Mouse (Mus musculus): ENCODE results near the gene Fam32a. TPM values are rescaled to one million over a fixed set of nuclear protein-coding genes. Genes with fewer than 3 reads are reported as not detected.
A peak's percentile ranks its signal among the peaks of the same experiment; 100 is the strongest.

The Fam32a gene
- polyA plus RNA-seq, 1 experiment from 2014 or later, result 44.1 TPM

GRCm38 (mm10) chr8:72208582-72208981 lies 10.9 kb upstream of the Fam32a start:
- no peaks in the 10 kb centered on the region for H3K27me3 ChIP-seq (ENCODE audit: control insufficient read depth, insufficient read depth, low read length)
- H3K4me3 ChIP-seq (ENCODE audit: low read length), result no peak overlapping the region
- no peaks in the 10 kb centered on the region for H3K4me1 ChIP-seq (ENCODE audit: control insufficient read depth, insufficient read depth, low read length)
- H3K36me3 ChIP-seq (ENCODE audit: control insufficient read depth, insufficient read depth), result no peaks in the 10 kb centered on the region
- H3K4me2 ChIP-seq (ENCODE audit: low read depth, low read length), result no peak overlapping the region
- H3K9me3 ChIP-seq (replicated peaks; ENCODE audit: control insufficient read depth, low read length), result peaks cover 12% of the 10 kb centered on the region
- 84% methylated on average over 1 of the region's 1 CpGs for WGBS
- no peak overlapping the region for H3K27ac ChIP-seq (ENCODE audit: low read length)
- no peak for ATAC-seq (replicated peaks; ENCODE audit: extremely low read depth, insufficient read depth, low FRiP score)
- no peak overlapping the region for H3K9ac ChIP-seq (ENCODE audit: low read length)

- Histone ChIP-seq H3K4me2 (ENCODE audit: low read depth, low read length) (no peak overlapping the region), H3K4me1 (ENCODE audit: control insufficient read depth, insufficient read depth, low read length) (no peaks in the 10 kb centered on the region), H3K36me3 (ENCODE audit: control insufficient read depth, insufficient read depth) (no peaks in the 10 kb centered on the region), H3K9me3 (replicated peaks; ENCODE audit: control insufficient read depth, low read length) (no peaks in the 10 kb centered on the region), H3K27me3 (ENCODE audit: control insufficient read depth, insufficient read depth, low read length) (0 out of 2 replicates have a peak, but pooled peaks cover 2% of the 10 kb centered on the region), H3K4me3 (ENCODE audit: low read length) (no peak overlapping the region), H3K27ac (ENCODE audit: low read length) (no peak overlapping the region), H3K9ac (ENCODE audit: low read length) (no peak overlapping the region)
- ATAC-seq (replicated peaks; ENCODE audit: extremely low read depth, insufficient read depth, low FRiP score), result no peak
- 56% methylated on average over 4 of the region's 4 CpGs for WGBS
These were observed 9.3 kb upstream of the Fam32a start for GRCm38 (mm10) chr8:72210222-72210621.

GRCm38 (mm10) chr8:72210710-72211109 lies 8.8 kb upstream of the Fam32a start:
- H3K4me1 ChIP-seq (ENCODE audit: control insufficient read depth, insufficient read depth, low read length), result no peaks in the 10 kb centered on the region
- H3K27ac ChIP-seq (ENCODE audit: low read length), result no peak overlapping the region
- H3K9ac ChIP-seq (ENCODE audit: low read length), result no peak overlapping the region
- H3K4me2 ChIP-seq (ENCODE audit: low read depth, low read length), result no peak overlapping the region
- no peak for ATAC-seq (replicated peaks; ENCODE audit: extremely low read depth, insufficient read depth, low FRiP score)
- 0 out of 2 replicates have a peak, but pooled peaks cover 2% of the 10 kb centered on the region for H3K27me3 ChIP-seq (ENCODE audit: control insufficient read depth, insufficient read depth, low read length)
- H3K4me3 ChIP-seq (ENCODE audit: low read length), result no peak overlapping the region
- H3K36me3 ChIP-seq (ENCODE audit: control insufficient read depth, insufficient read depth), result no peaks in the 10 kb centered on the region
- H3K9me3 ChIP-seq (replicated peaks; ENCODE audit: control insufficient read depth, low read length), result no peaks in the 10 kb centered on the region
- 60% methylated on average over 2 of the region's 2 CpGs for WGBS

DNA sequence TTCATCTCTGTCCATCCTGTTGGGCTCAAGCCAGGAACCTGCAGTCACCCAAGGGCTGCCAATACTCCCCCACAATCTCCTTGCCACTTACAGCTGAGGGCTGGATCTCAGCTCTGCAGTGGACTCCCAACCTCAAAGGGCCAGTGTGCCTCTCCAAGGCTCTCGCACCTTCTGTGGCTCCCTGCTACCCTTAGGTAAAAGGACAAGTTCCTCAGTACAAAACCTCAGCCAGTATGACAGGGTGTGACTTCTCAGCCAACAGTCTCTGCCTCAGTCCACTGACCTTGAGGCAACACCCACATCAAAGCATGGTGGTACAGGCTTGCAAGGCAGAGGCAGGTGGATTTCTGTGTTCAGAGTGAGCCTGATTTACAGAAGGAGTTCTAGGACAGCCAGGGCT lies 7.7 kb upstream of the Fam32a start:
- no peak overlapping the region for H3K9ac ChIP-seq (ENCODE audit: low read length)
- H3K4me2 ChIP-seq (ENCODE audit: low read depth, low read length), result no peak overlapping the region
- no peaks in the 10 kb centered on the region for H3K9me3 ChIP-seq (replicated peaks; ENCODE audit: control insufficient read depth, low read length)
- no peaks in the 10 kb centered on the region for H3K36me3 ChIP-seq (ENCODE audit: control insufficient read depth, insufficient read depth)
- peaks cover 6% of the 10 kb centered on the region; the same call in 1 of the 2 replicates for H3K27me3 ChIP-seq (ENCODE audit: control insufficient read depth, insufficient read depth, low read length)
- H3K27ac ChIP-seq (ENCODE audit: low read length), result no peak overlapping the region
- no peak for ATAC-seq (replicated peaks; ENCODE audit: extremely low read depth, insufficient read depth, low FRiP score)
- H3K4me3 ChIP-seq (ENCODE audit: low read length), result no peak overlapping the region
- H3K4me1 ChIP-seq (ENCODE audit: control insufficient read depth, insufficient read depth, low read length), result no peaks in the 10 kb centered on the region
- 69% methylated on average over 1 of the region's 1 CpGs for WGBS

DNA sequence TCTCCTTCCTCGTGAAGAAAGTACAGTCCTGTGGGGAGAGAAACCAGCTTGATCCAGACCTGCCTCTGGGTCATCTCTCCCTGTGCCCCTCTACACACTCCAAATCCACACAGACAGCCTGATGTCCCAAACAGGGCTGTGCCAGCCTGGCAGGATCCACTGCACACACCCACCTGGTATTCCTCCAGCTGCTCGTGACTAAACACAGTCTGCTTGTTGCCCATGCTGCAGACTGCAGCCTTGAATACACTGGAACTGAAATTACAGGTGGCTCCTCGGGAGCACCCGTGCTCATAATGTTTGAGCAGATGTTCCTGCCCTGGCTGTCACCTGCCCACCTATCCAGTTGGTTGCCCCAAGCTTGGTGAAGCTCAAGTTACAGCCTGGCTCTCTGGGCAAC lies 6.8 kb upstream of the Fam32a start, which contains the start of gene Cib3:
TSS of gene Cib3 (minus strand) at position 87 of the 400 bp plus-strand sequence.
- Histone ChIP-seq H3K4me3 (ENCODE audit: low read length) (no peak within 1 kb of the TSS), H3K9ac (ENCODE audit: low read length) (no peak within 1 kb of the TSS), H3K27ac (ENCODE audit: low read length) (no peak within 1 kb of the TSS), H3K36me3 (ENCODE audit: control insufficient read depth, insufficient read depth) (no peaks in the 10 kb centered on the region), H3K4me2 (ENCODE audit: low read depth, low read length) (no peak within 1 kb of the TSS), H3K4me1 (ENCODE audit: control insufficient read depth, insufficient read depth, low read length) (no peaks in the 10 kb centered on the region), H3K27me3 (ENCODE audit: control insufficient read depth, insufficient read depth, low read length) (peaks cover 6% of the 10 kb centered on the region; the same call in 1 of the 2 replicates), H3K9me3 (replicated peaks; ENCODE audit: control insufficient read depth, low read length) (no peaks in the 10 kb centered on the region)
- WGBS, result 55% methylated on average over 4 of the region's 4 CpGs
- ATAC-seq (replicated peaks; ENCODE audit: extremely low read depth, insufficient read depth, low FRiP score), result no peak

DNA sequence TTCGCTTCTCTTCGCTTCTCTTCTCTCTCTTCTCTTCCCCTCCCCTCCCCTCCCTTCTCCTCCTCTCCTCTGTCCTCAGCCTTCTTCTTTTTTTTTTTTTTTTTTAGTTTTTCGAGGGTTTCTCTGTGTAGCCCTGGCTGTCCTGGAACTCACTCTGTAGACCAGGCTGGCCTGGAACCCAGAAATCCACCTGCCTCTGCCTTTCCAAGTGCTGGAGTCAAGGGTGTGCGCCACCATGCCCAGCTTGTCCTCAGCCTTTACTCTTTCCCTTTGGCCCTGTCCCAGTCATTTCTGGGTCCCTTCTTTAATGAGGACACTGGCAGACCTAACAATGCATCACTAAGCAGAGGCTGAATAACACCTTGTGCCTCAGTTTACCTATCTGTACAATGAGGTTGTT lies 6.0 kb upstream of the Fam32a start, which contains the start of gene Gm11034:
TSS of gene Gm11034 (minus strand) at position 101 of the 400 bp plus-strand sequence.
- Histone ChIP-seq H3K4me2 (ENCODE audit: low read depth, low read length) (no peak within 1 kb of the TSS), H3K9ac (ENCODE audit: low read length) (no peak within 1 kb of the TSS), H3K9me3 (replicated peaks; ENCODE audit: control insufficient read depth, low read length) (no peaks in the 10 kb centered on the region), H3K27me3 (ENCODE audit: control insufficient read depth, insufficient read depth, low read length) (peaks cover 6% of the 10 kb centered on the region; the same call in 1 of the 2 replicates), H3K27ac (ENCODE audit: low read length) (no peak within 1 kb of the TSS), H3K4me3 (ENCODE audit: low read length) (no peak within 1 kb of the TSS), H3K36me3 (ENCODE audit: control insufficient read depth, insufficient read depth) (no peaks in the 10 kb centered on the region), H3K4me1 (ENCODE audit: control insufficient read depth, insufficient read depth, low read length) (no peaks in the 10 kb centered on the region)
- 73% methylated on average over 4 of the region's 4 CpGs for WGBS
- ATAC-seq (replicated peaks; ENCODE audit: extremely low read depth, insufficient read depth, low FRiP score), result no peak

GRCm38 (mm10) chr8:72215060-72215459 lies 4.5 kb upstream of the Fam32a start:
- Histone ChIP-seq H3K4me2 (ENCODE audit: low read depth, low read length) (no peak overlapping the region), H3K36me3 (ENCODE audit: control insufficient read depth, insufficient read depth) (no peaks in the 10 kb centered on the region), H3K9ac (ENCODE audit: low read length) (no peak overlapping the region), H3K4me3 (ENCODE audit: low read length) (no peak overlapping the region), H3K4me1 (ENCODE audit: control insufficient read depth, insufficient read depth, low read length) (no peaks in the 10 kb centered on the region), H3K27ac (ENCODE audit: low read length) (no peak overlapping the region), H3K27me3 (ENCODE audit: control insufficient read depth, insufficient read depth, low read length) (peaks cover 6% of the 10 kb centered on the region; the same call in 1 of the 2 replicates), H3K9me3 (replicated peaks; ENCODE audit: control insufficient read depth, low read length) (no peaks in the 10 kb centered on the region)
- no peak for ATAC-seq (replicated peaks; ENCODE audit: extremely low read depth, insufficient read depth, low FRiP score)
- WGBS, result 40% methylated on average over 2 of the region's 2 CpGs

GRCm38 (mm10) chr8:72215871-72216270 lies 3.7 kb upstream of the Fam32a start:
- H3K27ac ChIP-seq (ENCODE audit: low read length), result no peak overlapping the region
- peaks cover 7% of the 10 kb centered on the region for H3K4me1 ChIP-seq (ENCODE audit: control insufficient read depth, insufficient read depth, low read length)
- H3K27me3 ChIP-seq (ENCODE audit: control insufficient read depth, insufficient read depth, low read length), result peaks cover 6% of the 10 kb centered on the region; the same call in 1 of the 2 replicates
- H3K36me3 ChIP-seq (ENCODE audit: control insufficient read depth, insufficient read depth), result no peaks in the 10 kb centered on the region
- no peak overlapping the region for H3K4me3 ChIP-seq (ENCODE audit: low read length)
- H3K9me3 ChIP-seq (replicated peaks; ENCODE audit: control insufficient read depth, low read length), result no peaks in the 10 kb centered on the region
- no peak for ATAC-seq (replicated peaks; ENCODE audit: extremely low read depth, insufficient read depth, low FRiP score)
- H3K4me2 ChIP-seq (ENCODE audit: low read depth, low read length), result no peak overlapping the region
- H3K9ac ChIP-seq (ENCODE audit: low read length), result no peak overlapping the region
- WGBS, result 19% methylated on average over 1 of the region's 1 CpGs

DNA sequence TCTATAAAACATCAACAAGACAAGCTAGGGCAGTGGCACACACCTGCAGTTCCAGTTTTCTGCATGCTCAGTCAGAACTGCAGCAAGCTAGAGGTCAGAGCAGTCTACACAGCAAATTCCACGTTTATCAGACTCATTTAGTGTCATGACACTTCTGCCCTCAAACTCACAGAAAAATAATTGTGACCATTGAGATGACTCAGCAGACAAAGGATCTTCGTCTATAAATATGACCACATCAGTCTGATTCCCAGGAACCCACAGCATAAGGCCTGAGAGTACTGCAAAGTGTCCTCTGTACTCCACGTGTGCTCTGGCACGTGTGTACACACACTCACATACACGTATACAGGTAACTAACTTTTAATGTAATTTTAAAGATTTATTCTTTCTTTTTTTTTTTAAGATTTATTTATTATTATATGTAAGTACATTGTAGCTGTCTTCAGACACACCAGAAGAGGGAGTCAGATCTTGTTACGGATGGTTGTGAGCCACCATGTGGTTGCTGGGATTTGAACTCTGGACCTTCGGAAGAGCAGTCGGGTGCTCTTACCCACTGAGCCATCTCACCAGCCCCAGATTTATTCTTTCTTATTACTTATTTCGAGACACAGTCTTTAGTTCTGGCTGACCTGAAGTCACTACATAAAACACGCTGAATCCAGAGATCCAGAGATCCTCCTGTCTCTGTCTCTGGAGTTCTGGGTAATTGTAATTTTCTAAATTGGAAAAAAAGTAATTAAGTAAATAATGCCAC lies 569 bp upstream of the Fam32a start:
- peak overlapping the region; percentile 34; the same call in 1 of the 2 replicates for H3K27ac ChIP-seq (ENCODE audit: low read length)
- peak overlapping the region; percentile 88 for H3K4me2 ChIP-seq (ENCODE audit: low read depth, low read length)

More for the DNA sequence above, 569 bp upstream of the Fam32a start:
- no peak for ATAC-seq (replicated peaks; ENCODE audit: extremely low read depth, insufficient read depth, low FRiP score)
- Histone ChIP-seq H3K9me3 (replicated peaks; ENCODE audit: control insufficient read depth, low read length) (no peaks in the 10 kb centered on the region), H3K4me1 (ENCODE audit: control insufficient read depth, insufficient read depth, low read length) (peaks cover 10% of the 10 kb centered on the region), H3K9ac (ENCODE audit: low read length) (no peak overlapping the region), H3K27me3 (ENCODE audit: control insufficient read depth, insufficient read depth, low read length) (peaks cover 6% of the 10 kb centered on the region; the same call in 1 of the 2 replicates), H3K36me3 (ENCODE audit: control insufficient read depth, insufficient read depth) (peaks cover 16% of the 10 kb centered on the region), H3K4me3 (ENCODE audit: low read length) (peak overlapping the region; percentile 60)
- WGBS, result 81% methylated on average over 9 of the region's 10 CpGs
